Mouse (Mus musculus) limb, embryonic 14.5 days (tissue): ENCODE measurements around the gene Emc4. TPM values are rescaled to one million over a fixed set of nuclear protein-coding genes. Genes with fewer than 3 reads are reported as not detected.
A peak's percentile ranks its signal among the peaks of the same experiment; 100 is the strongest.

Source experiments
- ATAC-seq: fragments of 200-750 bp; cut with Nextera tagmentation; 2 replicates; pipeline ENCODE4 v1.8.0; 2017; ENCODE audit warnings: low read depth, moderate number of reproducible peaks, moderate TSS enrichment; ENCODE audit not compliant: low FRiP score
- DNase-seq: peaks from one replicate; pipeline ENCODE4 v3.0.0-alpha.2; 2015; ENCODE audit warnings: low spot score
- H3K27ac ChIP-seq: fragments of 300-500 bp; sonication (generic); replicated peaks from 2 replicates; pipeline ENCODE4 v1.5.1; 2014; ENCODE audit warnings: low read depth, mild to moderate bottlenecking, low read length, moderate library complexity, mixed read lengths
- H3K27me3 ChIP-seq: fragments of 300-500 bp; sonication (generic); 2 replicates; pipeline ENCODE4 v1.6.1; 2014; ENCODE audit warnings: low read length, mixed read lengths; ENCODE audit not compliant: control insufficient read depth, insufficient read depth
- H3K36me3 ChIP-seq: fragments of 300-500 bp; sonication (generic); 2 replicates; pipeline ENCODE4 v1.6.1; 2014; ENCODE audit warnings: mild to moderate bottlenecking, low read length, moderate library complexity, mixed read lengths; ENCODE audit not compliant: control insufficient read depth, insufficient read depth
- H3K4me1 ChIP-seq: fragments of 300-500 bp; sonication (generic); 2 replicates; pipeline ENCODE4 v1.6.1; 2014; ENCODE audit warnings: antibody characterized with exemption, low read length, mixed read lengths; ENCODE audit not compliant: control insufficient read depth, insufficient read depth
- H3K4me2 ChIP-seq: fragments of 300-500 bp; sonication (generic); replicated peaks from 2 replicates; pipeline ENCODE4 v1.6.1; 2014; ENCODE audit warnings: low read depth, mild to moderate bottlenecking, low read length, moderate library complexity; ENCODE audit not compliant: severe bottlenecking
- H3K4me3 ChIP-seq: fragments of 300-500 bp; sonication (generic); replicated peaks from 2 replicates; pipeline ENCODE4 v1.5.1; 2014; ENCODE audit warnings: low read length
- H3K9ac ChIP-seq: fragments of 300-500 bp; sonication (generic); 2 replicates; pipeline ENCODE4 v1.6.1; 2014; ENCODE audit warnings: mild to moderate bottlenecking, low read depth, low read length, moderate library complexity; ENCODE audit not compliant: severe bottlenecking
- H3K9me3 ChIP-seq: fragments of 300-500 bp; sonication (generic); 2 replicates; pipeline ENCODE4 v1.6.1; 2016; ENCODE audit warnings: low read length; ENCODE audit not compliant: control insufficient read depth
- POLR2A ChIP-seq: fragments of 200-500 bp; IDR thresholded peaks from 2 replicates; pipeline ENCODE4 v1.8.0; 2012; ENCODE audit warnings: inconsistent platforms, mild to moderate bottlenecking, moderate library complexity, borderline replicate concordance; ENCODE audit not compliant: insufficient read depth, insufficient read length; ENCODE audit errors: extremely low read depth
- WGBS: fragments of 180-500 bp; shearing (Covaris S2); extraction: QIAGEN DNeasy Blood & Tissue Kit; methylation state at CpG from one replicate; pipeline ENCODE4 v1.1.7; 2014; 5-methylcytosine and 5-hydroxymethylcytosine counted together
- polyA plus RNA-seq, 2 experiments: library from polyadenylated mRNA; depleted of rRNA in 1 of 2; stranded (reverse) in 1 of 2; unstranded in 1 of 2; fragments of >200 nt; fragmentation: Nextera tagmentation in 1 of 2; extraction: Ambion mirVana in 1 of 2; gene quantifications; 2 replicates each; pipeline versions ENCODE4 v1.2.1 to v1.2.3; 2012 to 2014

Emc4 gene
- polyA plus RNA-seq (2012; rRNA removed) = 75.1 and 83.0 TPM in 2 replicates
- 104 and 108 TPM in 2 replicates for polyA plus RNA-seq (2014; fragmentation: Nextera tagmentation; extraction: Ambion mirVana)

DNA sequence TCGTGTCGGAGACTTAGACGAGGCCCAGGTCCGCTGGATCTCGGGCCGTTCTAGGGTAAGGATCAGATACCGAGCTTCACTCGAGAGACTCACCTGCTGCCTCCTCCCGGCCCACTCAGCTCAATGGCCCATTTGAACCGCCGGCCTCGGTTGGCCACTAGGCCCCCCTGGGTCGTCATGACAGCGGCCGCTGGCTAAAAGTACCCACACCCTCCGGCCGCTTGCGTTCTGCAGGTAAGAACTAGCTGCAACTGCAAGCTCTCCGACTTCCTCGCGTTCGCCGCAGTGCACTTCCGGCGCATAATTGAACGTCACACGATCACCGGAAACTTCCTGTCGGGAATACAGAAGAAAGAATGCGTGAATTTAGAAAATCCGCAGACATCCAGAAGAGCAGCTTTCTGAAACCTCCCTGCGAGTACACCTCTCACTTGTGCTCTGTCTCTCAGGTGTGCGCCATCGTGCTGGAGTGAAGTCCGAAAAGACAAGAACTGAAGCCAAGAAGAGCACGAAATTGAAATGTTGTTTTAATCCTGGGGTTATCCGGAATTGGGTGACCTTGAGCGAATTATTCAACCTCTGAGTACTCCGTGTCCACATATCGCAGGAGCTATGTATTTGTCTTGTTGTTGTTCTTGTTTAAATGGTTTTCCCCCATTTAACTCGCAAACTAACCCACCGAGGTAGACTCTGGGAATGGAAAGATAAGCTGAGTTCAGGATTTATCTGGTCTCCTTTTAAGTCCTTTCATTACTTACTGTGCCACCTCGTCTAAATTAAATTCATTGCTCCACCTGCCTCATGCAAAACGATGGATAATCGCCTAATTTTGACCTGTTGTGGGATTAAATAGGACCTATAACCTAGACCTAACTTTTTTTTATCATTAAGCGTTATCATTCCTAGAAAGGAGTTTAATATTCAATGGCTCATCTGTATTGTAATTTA is at the start of gene Emc4:
Gene Emc4 (minus strand): TSS at position 302 of the 948 bp plus-strand sequence.
- H3K36me3 ChIP-seq = peaks cover 18% of the 10 kb centered on the region
- H3K4me3 ChIP-seq = peak within 1 kb of the TSS; percentile 76
- ATAC-seq = peak; percentile 89
- 2% methylated on average over 46 of the region's 46 CpGs for WGBS
- no peaks in the 10 kb centered on the region for H3K27me3 ChIP-seq
- H3K9me3 ChIP-seq = no peaks in the 10 kb centered on the region
- H3K9ac ChIP-seq = peak within 1 kb of the TSS; percentile 77
- peaks cover 7% of the 10 kb centered on the region for H3K4me1 ChIP-seq
- H3K27ac ChIP-seq = peak within 1 kb of the TSS; percentile 77
- DNase-seq = peak; percentile 91
- peak; percentile 68; the same call in 1 of the 2 replicates for TF ChIP-seq POLR2A
- H3K4me2 ChIP-seq = peak within 1 kb of the TSS; percentile 83

DNA sequence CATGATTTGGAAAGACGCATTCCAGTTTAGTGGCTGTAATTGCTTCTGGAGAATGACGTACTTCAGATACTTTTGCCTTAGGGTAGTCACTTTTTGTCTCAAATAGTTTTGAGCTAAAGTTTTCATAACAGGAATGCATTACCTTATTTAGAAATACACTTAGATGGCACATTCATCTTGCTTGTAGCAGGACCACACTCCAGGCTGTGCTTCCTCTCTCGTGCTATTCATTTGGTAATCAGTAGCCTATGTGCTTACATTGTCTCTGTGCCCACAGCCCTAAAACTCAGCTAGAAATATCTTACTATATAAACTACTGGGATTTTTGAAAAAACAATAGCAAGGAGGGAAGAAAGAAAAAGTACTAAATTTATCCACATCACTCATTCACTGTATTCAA is 39.2 kb upstream of the Emc4 start:
- Histone ChIP-seq H3K4me2 (no peak overlapping the region), H3K9me3 (no peaks in the 10 kb centered on the region), H3K4me1 (no peaks in the 10 kb centered on the region), H3K4me3 (no peak overlapping the region), H3K27ac (no peak overlapping the region), H3K36me3 (peaks cover 38% of the 10 kb centered on the region), H3K27me3 (no peaks in the 10 kb centered on the region), H3K9ac (no peak overlapping the region)
- ATAC-seq = no peak
- WGBS = 80% methylated on average over 3 of the region's 3 CpGs
- no peak for DNase-seq
- TF ChIP-seq POLR2A = no peak

DNA sequence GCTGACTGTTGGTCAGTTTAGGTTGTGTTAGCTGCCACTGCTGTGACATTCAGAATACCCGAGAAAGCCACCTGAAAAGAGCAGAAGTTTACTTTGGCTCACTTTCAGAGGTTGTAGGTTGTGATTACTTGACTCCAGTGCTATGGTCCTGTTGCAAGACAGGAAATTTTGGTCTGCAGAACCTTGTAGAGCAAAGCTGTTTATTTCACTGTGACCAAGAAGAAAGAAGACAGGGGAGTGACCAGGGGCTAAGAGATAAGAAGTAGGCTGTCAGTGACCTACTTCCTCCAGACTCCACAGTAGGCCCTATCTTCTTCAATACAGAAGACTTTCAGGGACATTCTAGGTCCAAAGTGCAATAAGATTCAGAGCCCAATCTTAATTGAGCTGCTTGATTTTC is 28.8 kb upstream of the Emc4 start:
- H3K9ac ChIP-seq = no peak overlapping the region
- no peak overlapping the region for H3K4me3 ChIP-seq
- 67% methylated on average over 1 of the region's 1 CpGs for WGBS
- no peaks in the 10 kb centered on the region for H3K4me1 ChIP-seq
- H3K4me2 ChIP-seq = no peak overlapping the region
- no peaks in the 10 kb centered on the region for H3K27me3 ChIP-seq
- no peak overlapping the region for H3K27ac ChIP-seq
- TF ChIP-seq POLR2A = no peak
- no peaks in the 10 kb centered on the region for H3K36me3 ChIP-seq
- no peaks in the 10 kb centered on the region for H3K9me3 ChIP-seq
- ATAC-seq (no peak), DNase-seq (no peak)

DNA sequence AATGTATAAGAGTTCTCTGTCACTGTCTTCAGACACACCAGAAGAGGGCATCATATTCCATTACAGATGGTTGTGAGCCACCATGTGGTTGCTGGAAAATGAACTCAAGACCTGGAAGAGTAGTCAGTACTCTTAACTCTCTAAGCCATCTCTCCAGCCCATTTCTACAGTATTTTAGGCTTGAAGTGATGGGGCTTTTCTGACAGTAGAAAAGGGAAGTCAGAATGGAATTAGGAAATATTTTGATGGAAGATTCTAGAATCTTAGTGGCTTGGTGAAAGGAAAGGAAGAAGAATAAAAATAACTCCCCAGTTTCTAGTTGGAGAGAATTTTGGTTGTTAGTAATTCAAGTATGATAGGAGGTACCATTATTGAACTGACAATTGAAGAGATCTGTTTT is 26.1 kb upstream of the Emc4 start:
- ATAC-seq (no peak), DNase-seq (no peak)
- H3K4me1 ChIP-seq = peaks cover 4% of the 10 kb centered on the region; the same call in 1 of the 2 replicates
- no peaks in the 10 kb centered on the region for H3K27me3 ChIP-seq
- no peak overlapping the region for H3K4me3 ChIP-seq
- no peak for TF ChIP-seq POLR2A
- H3K36me3 ChIP-seq = no peaks in the 10 kb centered on the region
- no peak overlapping the region for H3K4me2 ChIP-seq
- no peak overlapping the region for H3K9ac ChIP-seq
- no peak overlapping the region for H3K27ac ChIP-seq
- no peaks in the 10 kb centered on the region for H3K9me3 ChIP-seq

DNA sequence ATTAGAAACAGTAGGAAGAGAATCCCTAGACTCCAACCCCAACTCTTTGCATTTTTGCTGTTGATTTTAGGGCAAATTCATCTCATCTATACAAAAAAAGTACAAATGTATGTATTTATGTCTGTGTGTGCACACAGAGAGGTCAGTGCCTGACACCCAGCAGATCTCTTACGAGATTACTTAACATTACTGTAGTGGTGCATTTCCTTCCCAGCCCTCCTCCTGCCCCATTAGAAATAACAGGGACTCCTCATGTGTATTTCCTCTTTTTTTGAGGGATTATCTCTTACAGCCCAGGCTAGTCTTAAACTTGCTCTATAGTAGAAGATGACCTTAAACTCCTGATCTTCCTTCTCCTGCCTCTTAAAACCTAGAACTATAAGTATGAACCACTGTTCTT is 24.9 kb upstream of the Emc4 start:
- no peak overlapping the region for H3K27ac ChIP-seq
- H3K36me3 ChIP-seq = no peaks in the 10 kb centered on the region
- ATAC-seq = no peak
- no peak overlapping the region for H3K4me3 ChIP-seq
- no peaks in the 10 kb centered on the region for H3K9me3 ChIP-seq
- 93% methylated on average over 1 of the region's 1 CpGs for WGBS
- peaks cover 4% of the 10 kb centered on the region; the same call in 1 of the 2 replicates for H3K4me1 ChIP-seq
- no peak overlapping the region for H3K4me2 ChIP-seq
- H3K9ac ChIP-seq = no peak overlapping the region
- no peak for DNase-seq
- H3K27me3 ChIP-seq = no peaks in the 10 kb centered on the region
- no peak for TF ChIP-seq POLR2A
